Mouse (Mus musculus): Measurements from ENCODE around the gene Ifna9.
"Not testable (repeated sequence)": the region's sequence is repeated elsewhere in the genome, so short reads cannot be mapped to it uniquely, and the experiment has no call there.

Ifna9 gene

DNA sequence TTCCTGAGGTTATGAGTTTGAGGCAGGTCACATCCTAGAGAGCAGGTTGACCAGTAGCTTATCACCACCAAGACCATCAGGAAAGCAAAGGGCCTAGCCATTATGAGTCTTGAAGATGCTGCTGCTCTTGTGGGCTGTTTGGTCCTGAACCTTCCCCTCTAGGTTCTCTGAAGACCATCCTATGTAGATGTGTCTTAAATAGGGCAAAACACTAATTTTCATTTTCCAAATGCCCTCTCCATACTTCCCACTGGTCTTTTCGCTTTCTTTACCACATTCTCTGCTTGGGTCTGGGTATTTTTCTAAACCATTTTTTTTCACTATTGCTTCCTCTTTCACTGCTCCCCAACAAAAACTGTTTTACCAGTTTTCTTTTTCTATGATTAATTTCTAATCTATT lies at the start of gene Ifna9:
Ifna9 (minus strand) TSS at position 101 of the 400 bp plus-strand sequence.
- no peak for DNase-seq (ENCODE audit: low spot score)

DNA sequence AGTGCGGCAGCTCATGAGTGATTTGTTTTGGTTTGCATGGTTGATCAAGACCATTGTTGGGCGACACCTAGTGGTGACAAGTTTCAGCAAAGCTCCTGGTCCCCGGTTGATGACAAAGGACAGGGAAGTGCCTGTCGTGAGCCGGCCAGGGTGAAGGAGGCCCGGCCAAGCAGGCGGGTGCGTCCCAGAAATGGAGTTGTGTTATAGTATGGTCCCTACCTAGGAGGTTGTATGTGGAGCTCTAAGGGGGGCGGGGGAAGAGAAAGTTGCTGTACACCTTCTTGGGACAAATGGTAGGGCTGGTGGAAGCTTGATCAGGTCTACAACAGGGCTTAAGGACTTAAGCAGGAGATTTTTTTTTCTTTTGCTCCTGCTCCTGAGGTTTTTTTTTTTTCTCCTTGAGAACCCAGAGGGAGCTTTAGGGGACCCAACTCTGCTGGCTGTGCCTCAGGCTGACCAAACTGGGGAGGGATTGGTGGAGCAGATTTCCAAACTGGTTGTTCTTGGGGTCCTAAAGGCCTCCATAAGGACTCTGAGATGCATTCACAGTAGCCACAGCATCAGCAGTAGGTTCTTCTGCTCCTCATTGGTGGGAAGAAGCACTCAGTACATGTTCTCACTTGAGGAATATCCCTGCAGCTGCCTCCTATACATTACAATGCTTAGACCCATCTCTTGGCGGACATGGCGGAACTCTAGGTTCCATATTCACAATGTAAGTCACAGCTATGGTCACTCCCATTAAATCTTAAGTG lies 49.1 kb upstream of the Ifna9 start:
- peak; percentile 100 for DNase-seq (ENCODE audit: low spot score)

DNA sequence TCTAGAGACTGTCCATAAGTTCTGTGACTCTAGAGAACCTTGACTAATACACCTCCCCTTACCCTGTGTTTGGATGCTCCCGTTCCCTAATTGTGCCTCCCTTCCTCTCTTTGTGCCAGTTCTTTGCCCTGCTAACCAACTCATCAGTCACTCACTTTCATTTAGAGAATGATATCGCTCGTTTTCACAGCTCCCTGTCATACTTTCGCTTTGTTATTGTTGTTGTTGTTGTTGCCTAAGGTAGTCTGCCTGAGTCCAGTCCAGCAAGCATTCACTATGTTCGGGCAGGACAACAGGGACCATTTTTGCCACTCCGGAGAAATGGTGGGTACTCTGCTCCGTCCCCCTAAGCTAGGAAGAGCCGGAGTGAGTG lies 48.5 kb upstream of the Ifna9 start:
- DNase-seq (ENCODE audit: low spot score), result no peak

DNA sequence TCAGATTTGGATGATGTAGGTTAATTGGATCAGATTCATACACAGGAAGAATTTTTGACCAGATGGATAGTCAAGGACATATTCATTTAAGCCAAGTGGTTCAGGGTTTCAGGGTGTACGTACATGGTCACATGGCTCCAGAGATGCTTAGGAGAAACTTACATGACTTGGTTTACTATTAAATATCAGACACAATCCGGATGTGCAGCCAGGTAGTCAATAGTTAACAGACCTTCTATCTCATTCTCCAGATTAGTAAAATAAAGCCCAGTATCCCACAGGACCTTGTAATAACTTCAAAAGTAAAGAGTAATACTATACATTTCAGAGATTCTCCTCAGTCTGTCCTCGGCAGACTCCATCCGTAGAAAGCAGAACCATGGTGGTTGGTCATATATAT lies 42.1 kb upstream of the Ifna9 start, which contains the start of gene C87499:
C87499 (minus strand) TSS at position 101 of the 400 bp plus-strand sequence.
- no peak for DNase-seq (ENCODE audit: low spot score)

DNA sequence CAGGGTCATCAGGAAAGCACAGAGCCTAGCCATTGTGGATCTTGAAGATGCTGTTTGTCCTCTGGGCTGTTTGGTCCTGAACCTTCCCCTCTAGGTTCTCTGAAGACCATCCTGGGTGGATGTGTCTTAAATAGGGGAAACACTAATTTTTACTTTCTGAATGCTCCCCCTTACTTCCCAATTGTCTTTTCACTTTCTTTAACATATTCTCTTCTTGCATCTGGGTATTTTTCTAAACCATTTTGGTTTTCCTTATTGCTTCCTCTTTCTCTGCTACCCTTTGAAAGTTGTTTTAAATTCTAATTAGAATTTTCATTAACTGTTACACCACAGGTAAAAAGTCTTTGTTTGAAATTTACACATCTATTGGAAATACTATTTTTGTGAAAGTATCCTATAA lies 11.1 kb upstream of the Ifna9 start, which contains the start of gene Ifna12:
Ifna12 (minus strand) TSS at position 101 of the 400 bp plus-strand sequence.
- no peak for DNase-seq (ENCODE audit: low spot score)

DNA sequence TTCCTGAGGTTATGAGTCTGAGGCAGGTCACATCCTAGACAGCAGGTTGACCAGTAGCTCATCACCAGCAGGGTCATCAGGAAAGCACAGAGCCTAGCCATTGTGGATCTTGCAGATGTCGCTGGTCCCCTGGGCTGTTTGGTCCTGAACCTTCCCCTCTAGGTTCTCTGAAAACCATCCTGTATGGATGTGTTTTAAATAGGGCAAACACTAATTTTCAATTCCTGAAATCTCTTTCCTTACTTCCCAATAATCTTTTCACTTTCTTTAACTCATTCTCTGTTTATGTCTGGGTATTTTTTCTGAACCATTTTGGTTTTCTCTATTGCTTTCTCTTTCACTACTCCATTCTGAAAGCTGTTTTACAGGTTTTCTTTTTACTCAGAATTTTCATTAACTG lies 20.5 kb downstream of the Ifna9 start, which contains the start of gene Ifna14:
Ifna14 (minus strand) TSS at position 101 of the 400 bp plus-strand sequence.
- no peak for DNase-seq (ENCODE audit: low spot score)

DNA sequence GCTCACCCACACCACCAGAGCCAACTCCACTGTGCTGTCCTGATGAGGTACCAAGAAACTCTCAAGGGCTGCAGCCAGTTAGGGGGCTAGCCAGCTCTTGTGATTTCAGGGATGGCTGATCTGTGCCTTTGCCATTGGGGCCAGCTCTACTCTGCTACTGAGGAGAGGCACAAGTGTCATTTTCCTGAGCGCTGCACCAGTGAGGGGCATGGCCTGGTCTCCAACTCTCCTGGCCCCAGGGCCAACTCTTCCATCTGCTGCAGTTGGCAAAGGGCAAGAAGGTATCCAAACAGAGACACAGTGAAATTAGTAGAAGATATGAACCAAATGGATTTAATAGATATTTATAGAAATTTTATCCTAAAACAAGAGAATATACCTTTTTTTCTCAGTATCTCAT lies 30.4 kb downstream of the Ifna9 start:
- DNase-seq (ENCODE audit: low spot score), result no peak

DNA sequence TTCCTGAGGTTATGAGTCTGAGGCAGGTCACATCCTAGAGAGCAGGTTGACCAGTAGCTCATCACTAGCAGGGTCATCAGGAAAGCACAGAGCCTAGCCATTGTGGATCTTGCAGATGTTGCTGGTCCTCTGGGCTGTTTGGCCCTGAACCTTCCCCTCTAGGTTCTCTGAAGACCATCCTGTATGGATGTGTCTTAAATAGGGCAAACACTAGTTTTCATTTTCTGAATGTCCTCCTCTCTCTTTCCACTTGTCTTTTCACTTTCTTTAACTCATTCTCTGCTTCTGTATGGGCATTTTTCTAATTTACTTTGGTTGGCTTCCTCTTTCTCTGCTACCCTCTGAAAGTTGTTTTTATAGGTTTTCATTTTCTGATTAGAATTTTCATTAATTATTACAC lies 34.0 kb downstream of the Ifna9 start, which contains the start of gene Ifna15:
Ifna15 (minus strand) TSS at position 101 of the 400 bp plus-strand sequence.
- not testable (repeated sequence) for DNase-seq (ENCODE audit: low spot score)

DNA sequence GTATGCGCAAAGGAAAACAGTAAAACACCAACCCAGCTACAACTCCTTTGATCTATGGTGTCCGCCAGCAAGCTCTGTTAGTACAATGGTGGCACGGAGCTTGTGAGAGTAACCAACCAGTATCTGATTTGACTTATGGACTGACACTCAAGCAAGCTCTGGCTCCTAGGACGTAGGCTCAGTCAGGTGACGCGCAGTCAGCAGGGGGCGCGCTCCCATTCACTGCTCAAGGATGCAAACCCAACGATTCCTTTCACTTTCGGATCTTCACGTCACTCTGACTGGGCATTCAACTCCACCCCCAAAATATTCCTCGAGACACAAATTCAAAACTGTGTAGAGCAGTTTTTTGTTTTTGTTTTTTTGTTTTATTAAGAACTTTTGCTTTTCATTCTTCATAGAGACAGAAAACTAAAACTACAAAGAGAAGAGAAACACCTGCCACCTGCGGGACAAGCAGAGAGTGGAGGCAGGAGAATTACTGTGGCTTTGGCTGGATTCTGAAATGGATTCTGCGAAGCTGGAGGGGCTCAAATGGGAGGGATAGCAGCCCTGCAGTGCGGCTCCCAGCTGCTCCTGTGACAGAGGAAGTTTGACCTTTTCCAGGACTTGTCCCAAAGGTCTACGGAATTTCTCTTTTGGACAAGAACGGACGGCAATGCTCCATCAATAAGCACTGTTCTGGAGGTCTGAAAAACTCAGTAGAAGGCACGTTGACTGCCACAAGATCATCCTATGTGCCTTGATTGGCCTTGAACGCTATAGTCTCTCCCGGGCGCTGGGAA lies 41.8 kb downstream of the Ifna9 start:
- DNase-seq (ENCODE audit: low spot score), result peak; percentile 66

DNA sequence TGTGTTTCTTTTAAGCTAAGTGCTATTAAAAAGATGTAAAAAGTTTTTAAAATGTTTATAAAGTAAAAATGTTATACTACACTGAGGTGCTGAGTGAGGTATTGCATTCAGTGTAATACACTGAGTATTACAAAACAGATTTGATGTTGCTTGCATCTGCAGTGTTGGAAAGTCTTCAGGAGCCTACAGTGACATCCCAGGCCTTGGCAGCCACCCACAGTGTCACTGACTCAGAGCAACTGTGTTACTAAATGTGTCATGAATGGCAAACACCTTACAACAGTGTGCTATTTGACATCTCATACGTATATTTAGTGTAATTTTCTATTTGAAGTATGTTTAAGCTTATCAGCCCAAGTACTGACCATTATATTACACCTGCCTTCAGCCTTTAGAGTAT lies 44.2 kb downstream of the Ifna9 start:
- no peak for DNase-seq (ENCODE audit: low spot score)

DNA sequence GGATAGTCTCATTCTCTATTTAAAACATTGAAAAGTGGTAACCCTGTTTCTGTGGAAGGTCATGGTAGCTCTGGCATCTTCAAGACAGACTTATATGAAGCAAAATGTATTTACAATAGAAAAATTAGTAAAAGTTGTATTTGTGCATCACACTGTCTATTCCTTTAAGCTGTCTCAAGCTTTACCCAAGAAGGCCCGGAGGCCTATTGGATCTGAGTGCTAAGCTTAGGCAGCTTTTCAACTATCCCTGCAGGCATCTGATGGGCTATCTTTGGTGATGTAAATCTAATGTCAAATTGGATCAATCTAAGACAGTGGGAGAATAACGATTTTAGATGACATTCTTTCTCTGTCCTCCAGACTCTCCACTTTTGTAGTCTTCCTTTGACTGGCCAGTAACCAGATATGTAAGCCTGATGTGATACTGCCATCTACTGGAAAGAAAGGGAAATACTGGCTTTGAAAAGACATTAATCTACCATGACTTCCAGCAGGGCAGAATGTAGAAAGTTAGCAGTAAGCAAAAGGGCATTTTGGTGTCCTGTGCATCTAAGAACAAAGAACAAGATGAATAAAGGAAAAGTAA lies 48.4 kb downstream of the Ifna9 start:
- no peak for DNase-seq (ENCODE audit: low spot score)

Measured in urinary bladder, postnatal 25 days (tissue).